Mouse (Mus musculus) kidney, adult 8-10 months (tissue): ENCODE data around the gene Gm29110.
"Not testable (repeated sequence)": the region's sequence is repeated elsewhere in the genome, so short reads cannot be mapped to it uniquely, and the experiment has no call there.

ENCODE experiments used
- DNase-seq, 2 experiments: peaks; one replicate each; pipeline ENCODE4 v3.0.0; 2022

Gm29110 gene

DNA sequence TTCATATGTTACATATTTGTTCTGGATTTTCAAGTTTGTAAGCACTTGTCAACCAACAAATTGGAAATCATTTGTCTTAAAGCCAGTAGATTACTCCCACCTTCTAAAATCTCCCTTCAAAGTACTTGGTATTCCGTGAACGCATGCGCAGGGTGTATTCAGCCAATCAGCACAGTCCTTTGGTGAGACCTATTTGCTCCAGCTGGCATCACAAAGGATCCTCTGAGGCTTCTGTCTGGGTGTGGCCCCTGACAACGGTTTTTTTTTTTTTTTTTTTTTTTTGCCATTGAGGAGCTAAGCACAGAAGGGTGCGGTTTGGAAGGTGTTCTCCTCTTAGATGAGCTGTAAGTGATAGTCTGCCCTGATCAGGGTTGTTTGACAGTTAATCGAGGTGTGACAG is at the start of gene Gm29110:
Gm29110 (plus strand) TSS at position 301 of the 400 bp plus-strand sequence.
- not testable (repeated sequence) for DNase-seq
